Mouse (Mus musculus) cerebellum, adult 2 months (tissue): ENCODE measurements around the gene Vps13a. TPM values are rescaled to one million over a fixed set of nuclear protein-coding genes. Genes with fewer than 3 reads are reported as not detected.
A peak's percentile ranks its signal among the peaks of the same experiment; 100 is the strongest.
"Not testable (repeated sequence)": the region's sequence is repeated elsewhere in the genome, so short reads cannot be mapped to it uniquely, and the experiment has no call there.

Source experiments
- DNase-seq, 2 experiments: peaks; one replicate each; pipeline ENCODE4 v3.0.0; 2021
- H3K27ac ChIP-seq: fragments of 200-500 bp; 2 replicates; pipeline ENCODE4 v1.5.1; 2012; ENCODE audit warnings: low read length, control low read depth, inconsistent platforms; ENCODE audit not compliant: insufficient read depth
- H3K27me3 ChIP-seq: fragments of 200-500 bp; 2 replicates; pipeline ENCODE4 v1.6.1; 2012; ENCODE audit warnings: inconsistent platforms, mild to moderate bottlenecking, low read length, moderate library complexity; ENCODE audit not compliant: control insufficient read depth, insufficient read depth
- H3K4me1 ChIP-seq: fragments of 200-500 bp; 2 replicates; pipeline ENCODE4 v1.6.1; 2011; ENCODE audit warnings: low read length; ENCODE audit not compliant: control insufficient read depth, insufficient read depth
- H3K4me3 ChIP-seq: fragments of 200-500 bp; replicated peaks from 2 replicates; pipeline ENCODE3; 2011; ENCODE audit warnings: mild to moderate bottlenecking, low read depth, low read length, control low read depth; ENCODE audit not compliant: insufficient read depth
- CTCF ChIP-seq: fragments of 200-500 bp; IDR thresholded peaks from 2 replicates; pipeline ENCODE4 v1.5.1; 2011; ENCODE audit warnings: low read depth, mild to moderate bottlenecking, control low read depth, low read length, moderate library complexity, borderline replicate concordance; ENCODE audit not compliant: insufficient read depth
- POLR2A ChIP-seq: fragments of 200-500 bp; IDR thresholded peaks from 2 replicates; pipeline ENCODE4 v1.6.1; 2011; ENCODE audit warnings: low read length, control low read depth, borderline replicate concordance; ENCODE audit not compliant: insufficient read depth
- WGBS: fragments of 180-500 bp; shearing (Covaris S2); methylation state at CpG from one replicate; pipeline ENCODE4 v1.1.7; 2018; 5-methylcytosine and 5-hydroxymethylcytosine counted together
- polyA plus RNA-seq: library from polyadenylated mRNA; depleted of rRNA; stranded (reverse); fragments of >200 nt; gene quantifications from 2 replicates; pipeline ENCODE4 v1.2.3, GENCODE M21; 2012

Gene Vps13a
- polyA plus RNA-seq, 1 experiment, result 31.9 TPM

GRCm38 (mm10) chr19:16802707-16803106 lies 22.0 kb upstream of the Vps13a start:
- DNase-seq, result peak; percentile 31 to 41
- 4% methylated on average over 3 of the region's 3 CpGs for WGBS
- Histone ChIP-seq H3K4me1 (no peaks in the 10 kb centered on the region), H3K4me3 (no peak overlapping the region), H3K27me3 (no peaks in the 10 kb centered on the region), H3K27ac (no peak overlapping the region)
- TF ChIP-seq CTCF (peak; percentile 36; the same call in 1 of the 2 replicates), POLR2A (no peak)

- WGBS, result 89% methylated on average over 3 of the region's 3 CpGs
- H3K27ac ChIP-seq, result no peak overlapping the region
- H3K4me3 ChIP-seq, result no peak overlapping the region
- TF ChIP-seq CTCF, result no peak
- TF ChIP-seq POLR2A, result no peak
- H3K27me3 ChIP-seq, result no peaks in the 10 kb centered on the region
- no peak for DNase-seq
- H3K4me1 ChIP-seq, result no peaks in the 10 kb centered on the region
Observed at GRCm38 (mm10) chr19:16802123-16802522, 21.4 kb upstream of the Vps13a start.

- no peak overlapping the region for H3K27ac ChIP-seq
- DNase-seq, result no peak
- WGBS, result 77% methylated on average over 4 of the region's 4 CpGs
- H3K4me3 ChIP-seq, result no peak overlapping the region
- no peaks in the 10 kb centered on the region for H3K27me3 ChIP-seq
- H3K4me1 ChIP-seq, result no peaks in the 10 kb centered on the region
- TF ChIP-seq CTCF (no peak), POLR2A (no peak)
Observed at GRCm38 (mm10) chr19:16797923-16798322, 17.2 kb upstream of the Vps13a start.

- not testable (repeated sequence) for H3K27me3 ChIP-seq, DNase-seq, H3K4me1 ChIP-seq
Observed at GRCm38 (mm10) chr19:16794486-16794885, 13.8 kb upstream of the Vps13a start.

GRCm38 (mm10) chr19:16789930-16790329 lies 9.2 kb upstream of the Vps13a start:
- DNase-seq, result no peak
- no peak overlapping the region for H3K27ac ChIP-seq
- no peaks in the 10 kb centered on the region for H3K4me1 ChIP-seq
- no peaks in the 10 kb centered on the region; the same call in 1 of the 2 replicates for H3K27me3 ChIP-seq
- WGBS, result 85% methylated on average over 4 of the region's 4 CpGs
- no peak overlapping the region for H3K4me3 ChIP-seq
- TF ChIP-seq POLR2A (no peak), CTCF (no peak)

More at GRCm38 (mm10) chr19:16794486-16794885, 13.8 kb upstream of the Vps13a start:
- not testable (repeated sequence) for H3K4me3 ChIP-seq, H3K27ac ChIP-seq
- 92% methylated on average over 3 of the region's 3 CpGs for WGBS

- Histone ChIP-seq H3K4me3 (no peak overlapping the region), H3K27ac (no peak overlapping the region), H3K27me3 (no peaks in the 10 kb centered on the region; the same call in 1 of the 2 replicates), H3K4me1 (no peaks in the 10 kb centered on the region)
- peak in 1 of 2 experiments; percentile 14 for DNase-seq
- 20% methylated on average over 3 of the region's 3 CpGs for WGBS
- TF ChIP-seq POLR2A (no peak), CTCF (no peak)
Observed at GRCm38 (mm10) chr19:16784879-16785278, 4.1 kb upstream of the Vps13a start.

GRCm38 (mm10) chr19:16781406-16782019 lies 780 bp upstream of the Vps13a start:
- DNase-seq, result no peak
- peaks cover 4% of the 10 kb centered on the region for H3K4me1 ChIP-seq
- TF ChIP-seq POLR2A (no peak), CTCF (no peak)
- no peak overlapping the region for H3K27ac ChIP-seq
- 8% methylated on average over 10 of the region's 10 CpGs for WGBS
- no peaks in the 10 kb centered on the region for H3K27me3 ChIP-seq
- H3K4me3 ChIP-seq, result peak overlapping the region; percentile 78

- H3K4me3 ChIP-seq, result peak overlapping the region; percentile 78
- peak; percentile 55 to 71 for DNase-seq
- 1% methylated on average over 55 of the region's 55 CpGs for WGBS
- peak overlapping the region; percentile 38; the same call in 1 of the 2 replicates for H3K27ac ChIP-seq
- H3K4me1 ChIP-seq, result peaks cover 4% of the 10 kb centered on the region
- no peak for TF ChIP-seq CTCF
- no peak for TF ChIP-seq POLR2A
- no peaks in the 10 kb centered on the region for H3K27me3 ChIP-seq
Observed at GRCm38 (mm10) chr19:16780251-16780783, 416 bp downstream of the Vps13a start.
